Mouse (Mus musculus): ENCODE results near the gene Fgfr2.

The Fgfr2 gene

GRCm38 (mm10) chr7:132722401-132723370, 400.5 kb downstream of the Fgfr2 start:
- DNase-seq (ENCODE audit: low read depth, low spot score), result peak; percentile 65

- no peak for DNase-seq (ENCODE audit: low read depth, low spot score)
Measured at GRCm38 (mm10) chr7:132720562-132720961, 402.6 kb downstream of the Fgfr2 start.

GRCm38 (mm10) chr7:132719570-132719969, 403.6 kb downstream of the Fgfr2 start:
- DNase-seq (ENCODE audit: low read depth, low spot score), result no peak

- DNase-seq (ENCODE audit: low read depth, low spot score), result no peak
Measured at GRCm38 (mm10) chr7:132715259-132715658, 407.9 kb downstream of the Fgfr2 start.

- DNase-seq (ENCODE audit: low read depth, low spot score), result peak; percentile 91
Measured at GRCm38 (mm10) chr7:132714236-132714923, 408.8 kb downstream of the Fgfr2 start.

GRCm38 (mm10) chr7:132713483-132714126, 409.5 kb downstream of the Fgfr2 start:
- DNase-seq (ENCODE audit: low read depth, low spot score), result no peak

- DNase-seq (ENCODE audit: low read depth, low spot score), result no peak
Measured at GRCm38 (mm10) chr7:132712956-132713355, 410.2 kb downstream of the Fgfr2 start.

- no peak for DNase-seq (ENCODE audit: low read depth, low spot score)
Measured at GRCm38 (mm10) chr7:132712044-132712708, 411.0 kb downstream of the Fgfr2 start.

- no peak for DNase-seq (ENCODE audit: low read depth, low spot score)
Measured at GRCm38 (mm10) chr7:132711579-132711978, 411.6 kb downstream of the Fgfr2 start.

GRCm38 (mm10) chr7:132705130-132705529, 418.0 kb downstream of the Fgfr2 start:
- no peak for DNase-seq (ENCODE audit: low read depth, low spot score)

- no peak for DNase-seq (ENCODE audit: low read depth, low spot score)
Measured at GRCm38 (mm10) chr7:132704310-132704875, 418.8 kb downstream of the Fgfr2 start.

GRCm38 (mm10) chr7:132703515-132704309, 419.4 kb downstream of the Fgfr2 start:
- DNase-seq (ENCODE audit: low read depth, low spot score), result no peak

GRCm38 (mm10) chr7:132702492-132703070, 420.6 kb downstream of the Fgfr2 start:
- DNase-seq (ENCODE audit: low read depth, low spot score), result peak; percentile 56

- no peak for DNase-seq (ENCODE audit: low read depth, low spot score)
Measured at GRCm38 (mm10) chr7:132702024-132702423, 421.1 kb downstream of the Fgfr2 start.

- DNase-seq (ENCODE audit: low read depth, low spot score), result no peak
Measured at GRCm38 (mm10) chr7:132701412-132701811, 421.7 kb downstream of the Fgfr2 start.

- no peak for DNase-seq (ENCODE audit: low read depth, low spot score)
Measured at GRCm38 (mm10) chr7:132700107-132700506, 423.0 kb downstream of the Fgfr2 start.

GRCm38 (mm10) chr7:132699639-132700038, 423.5 kb downstream of the Fgfr2 start:
- no peak for DNase-seq (ENCODE audit: low read depth, low spot score)

GRCm38 (mm10) chr7:132699165-132699564, 424.0 kb downstream of the Fgfr2 start:
- DNase-seq (ENCODE audit: low read depth, low spot score), result no peak

GRCm38 (mm10) chr7:132698737-132699136, 424.4 kb downstream of the Fgfr2 start:
- DNase-seq (ENCODE audit: low read depth, low spot score), result no peak

GRCm38 (mm10) chr7:132697258-132697796, 425.8 kb downstream of the Fgfr2 start:
- no peak for DNase-seq (ENCODE audit: low read depth, low spot score)
